Mouse (Mus musculus): ENCODE measurements around the gene Arrb1. TPM values are rescaled to one million over a fixed set of nuclear protein-coding genes. Genes with fewer than 3 reads are reported as not detected.

Arrb1 gene
- total RNA-seq, 2 experiments from 2014 or later, result 21.4 to 26.2 TPM

DNA sequence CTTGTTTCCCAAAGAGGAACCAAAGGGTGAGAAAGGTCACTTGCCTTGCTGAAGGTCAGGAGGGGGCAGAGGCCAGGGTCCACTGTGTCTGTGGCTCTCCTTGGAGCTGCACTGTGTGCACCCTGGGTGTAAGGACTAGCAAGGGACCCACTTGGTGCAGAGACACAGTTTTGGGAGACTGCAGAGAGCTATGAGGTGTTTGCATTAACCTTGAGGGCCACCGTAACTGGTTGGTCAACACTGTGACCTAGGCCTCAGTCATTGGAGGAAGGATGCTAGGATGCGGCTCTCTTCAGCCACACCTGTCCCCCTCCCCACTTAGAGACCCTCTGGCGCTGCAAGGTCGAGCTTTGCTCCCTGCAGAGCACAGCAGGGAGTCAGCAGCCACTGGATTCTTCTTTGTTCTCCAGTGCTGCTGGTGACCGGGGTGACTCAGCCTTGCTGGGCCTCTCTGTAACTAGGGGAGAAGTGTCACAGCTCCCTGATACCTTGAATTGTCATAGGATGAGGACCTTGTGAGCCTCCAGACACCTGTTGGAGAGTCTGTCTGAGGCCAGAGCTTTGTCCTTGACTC, 2.0 kb downstream of the Arrb1 start:
- no peak for DNase-seq

DNA sequence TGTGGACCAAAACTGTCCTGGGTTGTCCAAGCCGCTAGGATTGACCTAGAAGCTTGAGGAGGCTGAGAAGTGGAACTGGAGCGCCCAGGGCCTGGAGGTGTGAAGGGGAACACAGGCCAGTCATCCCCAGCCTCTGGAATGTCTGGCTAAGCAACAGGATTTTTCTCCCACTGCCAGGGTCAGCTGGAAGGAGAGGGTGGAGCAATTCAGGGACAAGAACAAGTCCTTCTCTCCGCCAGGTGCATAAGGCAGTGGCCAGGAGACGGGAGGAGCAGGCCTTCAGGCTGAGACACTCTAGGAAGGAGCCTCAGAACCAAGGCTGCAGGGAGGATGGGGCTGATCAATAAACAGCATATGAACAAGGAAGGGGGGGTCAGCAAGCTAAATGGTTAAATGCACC, 3.2 kb downstream of the Arrb1 start:
- DNase-seq, result no peak

DNA sequence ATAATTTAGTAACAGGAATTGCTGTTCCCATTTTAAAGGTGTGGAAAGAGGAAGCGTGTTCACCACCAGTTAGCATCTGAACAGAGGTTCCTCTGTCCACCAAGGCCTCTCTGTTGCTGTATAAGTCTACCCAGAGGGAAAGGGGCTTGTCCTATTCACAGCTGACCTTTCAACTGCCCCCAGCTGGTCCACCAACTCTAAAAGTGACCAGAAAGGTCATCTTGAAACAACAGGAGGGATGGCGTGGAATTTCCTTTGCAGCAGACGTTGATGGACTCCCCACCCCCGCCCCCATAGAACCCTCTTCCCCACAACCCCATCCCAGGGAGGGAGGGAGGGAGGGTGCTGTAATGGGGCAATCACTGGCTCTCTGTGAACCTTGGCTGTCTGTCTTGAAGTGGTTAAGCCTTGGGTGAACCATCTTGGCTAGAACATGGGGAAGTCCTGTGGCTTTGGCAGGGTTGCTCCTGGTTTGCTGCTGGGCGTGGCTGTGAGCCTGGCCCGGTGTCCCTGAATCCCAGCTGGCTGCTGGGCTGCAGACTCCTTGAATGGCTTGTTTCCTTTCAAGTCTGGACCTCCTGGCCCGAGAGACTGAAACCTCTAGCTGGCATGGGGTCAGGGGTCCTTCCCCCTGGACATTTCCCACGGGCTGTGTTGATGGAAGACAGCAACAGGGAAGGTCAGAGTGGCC, 4.1 kb downstream of the Arrb1 start:
- peak; percentile 52 for DNase-seq

DNA sequence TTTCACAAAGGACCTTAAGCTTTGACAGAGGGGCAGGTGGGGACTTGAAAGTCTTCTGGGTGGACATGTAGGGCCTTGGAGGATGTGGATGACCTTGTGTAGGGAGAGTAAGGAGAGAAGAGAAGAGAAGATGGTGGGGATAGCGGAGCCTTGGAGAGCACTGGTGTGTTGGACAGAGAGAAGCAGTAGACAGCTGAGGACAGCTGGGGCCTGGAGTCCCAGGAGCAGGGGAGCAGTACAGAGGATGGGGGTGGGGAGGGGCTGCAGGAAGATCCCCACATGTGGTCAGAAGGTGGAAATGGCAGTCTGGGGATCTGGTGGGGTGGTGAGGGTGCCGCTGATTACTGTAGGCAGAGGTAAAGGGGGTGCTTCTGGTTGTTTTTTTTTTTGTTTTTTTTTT, 4.8 kb downstream of the Arrb1 start:
- no peak for DNase-seq

DNA sequence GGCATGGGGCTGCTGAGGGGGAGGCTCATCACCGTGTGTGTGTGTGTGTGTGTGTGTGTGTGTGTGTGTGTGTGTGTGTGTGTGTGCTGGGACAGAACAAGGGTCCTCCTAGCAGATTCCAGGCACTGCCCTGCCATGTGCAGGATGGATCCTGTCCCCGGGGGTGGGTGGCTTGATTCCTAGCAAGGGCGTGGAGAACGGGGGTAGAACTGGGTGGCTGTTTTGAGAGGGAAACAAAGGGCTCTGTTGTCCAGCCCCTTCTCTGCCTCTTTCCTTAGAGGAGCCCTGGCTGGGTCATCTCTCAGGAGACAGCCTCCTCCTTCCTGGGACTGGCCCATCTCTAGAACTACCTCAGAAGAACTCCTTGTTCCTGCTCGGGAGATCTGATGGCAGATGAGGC, 5.9 kb downstream of the Arrb1 start:
- DNase-seq, result no peak

DNA sequence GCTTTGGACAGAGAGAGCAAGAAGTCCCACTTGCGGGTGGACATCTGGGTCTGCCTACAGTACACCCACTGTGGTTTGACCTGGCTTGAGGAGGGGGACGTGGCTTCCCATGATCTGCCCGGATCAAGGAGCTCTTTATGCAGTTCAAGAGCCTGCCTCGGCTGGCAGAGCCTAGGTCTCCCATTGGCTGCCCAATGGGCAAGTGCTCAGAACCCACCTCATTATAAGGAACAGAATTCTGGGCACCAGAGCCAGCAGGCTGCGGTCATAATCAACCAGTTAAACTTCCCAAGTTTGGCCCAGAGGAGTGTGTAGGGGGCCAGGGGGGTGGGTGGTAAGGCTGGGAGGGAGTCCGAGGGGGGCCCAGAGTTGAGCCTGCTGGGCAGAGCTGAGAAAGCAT, 9.0 kb downstream of the Arrb1 start:
- no peak for DNase-seq

DNA sequence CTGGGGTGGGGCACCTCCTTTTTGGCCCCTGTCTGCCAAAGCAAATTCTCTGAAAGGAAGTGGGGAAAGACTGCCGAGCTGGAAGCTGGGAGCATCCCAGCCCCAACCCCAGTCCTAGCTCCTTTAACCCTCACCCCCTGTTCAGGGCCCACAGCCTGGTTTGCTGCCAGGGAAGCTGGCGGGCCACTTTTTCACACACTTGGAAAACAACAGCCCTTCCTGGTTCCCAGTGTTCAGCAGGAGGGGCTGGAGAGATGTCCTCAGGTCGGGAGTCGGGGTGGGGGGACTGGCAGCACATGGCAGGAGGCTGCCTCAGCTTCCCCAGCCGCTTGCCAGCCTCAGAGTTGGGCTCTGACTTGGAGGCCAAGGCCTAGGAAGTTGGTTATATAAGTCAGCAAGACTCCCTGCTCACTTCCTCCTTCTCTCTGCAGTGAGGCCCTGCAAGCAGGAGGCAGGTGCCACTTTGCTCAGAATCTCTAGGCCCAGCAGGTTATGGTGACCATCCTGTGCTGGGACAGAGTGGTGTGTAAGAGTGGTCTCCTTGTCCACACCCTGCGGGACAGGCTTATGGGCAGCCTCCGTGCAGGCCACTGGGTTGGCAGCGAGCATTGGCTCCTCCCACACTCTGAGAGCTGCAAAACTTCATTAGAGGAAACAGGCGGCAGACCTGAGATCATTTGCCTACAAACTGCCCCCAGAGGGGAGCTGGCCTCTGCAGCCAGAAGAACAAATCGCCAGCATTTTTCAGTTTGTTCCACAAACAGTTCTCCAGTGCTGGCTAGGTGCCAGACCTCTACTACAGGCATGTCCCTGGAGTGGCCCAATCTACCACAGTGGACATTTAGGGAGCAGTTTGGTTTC, 10.8 kb downstream of the Arrb1 start:
- DNase-seq, result peak; percentile 73

DNA sequence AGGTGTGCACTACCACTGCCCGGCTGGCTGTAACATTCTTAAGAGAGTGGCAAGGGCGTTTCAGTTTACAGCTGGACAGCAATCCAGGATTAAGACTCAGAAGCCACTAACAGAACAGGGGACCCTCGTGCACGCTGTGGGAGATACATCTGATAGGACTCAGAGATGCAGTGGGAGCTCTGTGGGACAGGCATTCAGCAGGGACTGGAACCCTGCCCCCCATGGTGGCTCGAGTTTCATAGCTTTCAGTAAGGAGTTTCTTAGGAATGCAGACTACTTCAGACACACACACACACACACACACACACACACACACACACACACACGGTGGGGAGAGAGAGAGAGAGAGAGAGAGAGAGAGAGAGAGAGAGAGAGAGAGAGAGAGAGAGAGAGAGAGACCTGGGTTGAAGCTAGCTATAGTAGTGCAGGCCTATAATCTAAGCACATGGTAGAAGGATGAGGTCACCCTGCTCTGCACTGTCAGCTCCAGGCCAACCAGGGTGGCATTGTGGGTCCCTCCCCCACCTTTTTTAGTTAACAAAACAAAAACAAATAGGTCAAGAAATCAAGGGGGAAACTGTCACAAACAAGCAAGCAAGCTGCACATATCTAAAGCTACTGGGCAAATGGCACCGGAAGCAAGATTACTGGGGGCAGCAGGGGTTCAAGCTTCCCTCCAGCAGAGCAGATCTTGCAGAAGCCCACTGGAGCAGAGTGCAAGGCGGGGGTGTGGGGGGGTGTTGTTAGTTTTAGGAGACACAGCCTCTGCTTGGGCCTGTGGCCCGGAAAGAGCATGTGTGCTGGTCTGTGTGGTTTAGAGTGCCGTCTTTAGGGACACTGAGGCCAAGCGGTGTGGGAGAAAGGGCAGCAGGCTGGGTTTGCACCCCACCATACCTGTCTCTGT, 12.6 kb downstream of the Arrb1 start:
- DNase-seq, result no peak

DNA sequence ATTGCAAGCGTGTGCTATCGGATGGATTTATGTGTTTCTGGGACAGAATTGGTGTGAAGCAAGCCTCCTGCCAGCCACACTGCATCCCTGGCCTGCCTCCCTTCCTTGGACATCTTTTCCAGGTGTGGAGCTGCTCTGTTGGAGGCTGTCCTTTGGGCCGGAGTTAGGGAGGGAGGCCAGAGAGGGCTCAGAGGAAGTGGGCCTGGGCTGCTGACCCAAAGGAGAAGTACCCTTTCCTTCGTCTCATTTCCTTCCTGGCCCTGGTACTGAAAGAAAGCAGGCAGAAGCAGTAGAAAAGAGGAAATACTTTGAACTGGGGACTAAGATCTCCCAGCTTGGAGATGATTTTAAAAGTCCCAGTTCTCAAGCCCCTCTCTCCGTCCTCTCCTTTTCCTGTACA, 14.4 kb downstream of the Arrb1 start:
- DNase-seq, result no peak

DNA sequence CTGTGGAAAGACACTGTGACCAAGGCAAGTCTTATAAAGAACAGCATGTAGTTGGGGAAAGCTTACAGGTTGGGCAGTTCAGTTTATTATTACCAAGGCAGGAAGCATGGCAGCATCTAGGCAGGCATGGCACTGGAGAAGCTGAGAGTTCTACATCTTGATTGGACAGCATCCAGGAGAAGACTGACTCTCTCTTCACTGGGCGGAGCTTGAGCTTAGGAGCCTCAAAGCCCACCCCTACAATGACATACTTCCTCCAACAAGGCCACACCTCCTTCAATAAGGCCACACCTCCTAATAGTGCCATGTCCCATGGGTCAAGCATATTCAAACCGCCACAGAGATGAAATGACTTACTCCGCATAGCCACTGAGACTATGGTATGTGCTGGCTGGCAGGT, 16.4 kb downstream of the Arrb1 start:
- no peak for DNase-seq

DNA sequence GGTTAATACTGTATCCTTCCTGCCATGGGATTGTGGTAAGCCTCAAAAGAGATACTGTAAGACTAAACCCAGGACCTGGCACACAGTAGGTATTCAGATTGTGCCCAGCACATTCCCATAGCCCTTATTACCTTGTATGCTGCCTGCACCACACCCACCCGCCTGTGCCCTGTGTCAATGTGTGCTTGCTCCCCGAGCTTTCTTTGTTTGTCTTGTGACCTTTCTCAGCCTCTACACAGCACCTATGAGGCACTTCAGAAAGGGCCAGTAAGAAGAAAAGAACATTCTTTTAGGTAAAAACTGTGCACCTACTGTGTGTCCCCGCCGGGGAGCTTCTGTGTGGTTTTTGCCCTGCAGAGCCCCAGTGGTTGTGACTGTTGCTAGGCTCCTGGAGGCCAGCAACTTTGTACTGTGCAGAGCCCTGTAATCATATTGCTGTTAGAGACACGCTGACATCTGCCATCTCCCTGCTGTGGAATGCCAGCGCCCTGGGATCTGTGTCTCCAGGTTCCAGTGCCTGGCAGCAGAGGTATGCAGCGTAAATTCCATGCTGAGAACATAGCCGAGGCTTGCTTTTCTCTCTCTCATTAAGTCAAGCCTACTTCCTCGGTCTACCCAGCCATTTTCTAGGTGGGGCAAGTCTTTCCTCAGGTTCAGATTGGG, 18.1 kb downstream of the Arrb1 start:
- no peak for DNase-seq

DNA sequence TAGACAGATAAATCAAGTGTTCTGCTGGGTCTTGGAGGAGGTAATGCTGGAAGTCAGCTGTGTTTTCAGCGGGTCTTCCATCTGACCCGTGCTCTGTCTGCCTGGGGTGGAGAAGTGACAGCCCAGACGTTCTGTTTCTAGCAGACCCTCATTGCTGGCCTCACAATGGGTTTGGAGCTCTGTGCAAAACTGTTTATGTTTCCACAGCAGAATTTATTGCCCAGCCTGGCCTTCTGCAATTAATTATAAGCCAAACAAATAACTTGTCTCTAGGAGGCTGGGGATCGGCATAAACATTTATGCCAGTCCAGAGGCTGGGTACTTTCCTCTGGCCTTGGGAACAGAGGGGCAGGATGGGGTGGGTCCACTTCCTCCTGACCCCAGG, 18.6 kb downstream of the Arrb1 start:
- no peak for DNase-seq

DNA sequence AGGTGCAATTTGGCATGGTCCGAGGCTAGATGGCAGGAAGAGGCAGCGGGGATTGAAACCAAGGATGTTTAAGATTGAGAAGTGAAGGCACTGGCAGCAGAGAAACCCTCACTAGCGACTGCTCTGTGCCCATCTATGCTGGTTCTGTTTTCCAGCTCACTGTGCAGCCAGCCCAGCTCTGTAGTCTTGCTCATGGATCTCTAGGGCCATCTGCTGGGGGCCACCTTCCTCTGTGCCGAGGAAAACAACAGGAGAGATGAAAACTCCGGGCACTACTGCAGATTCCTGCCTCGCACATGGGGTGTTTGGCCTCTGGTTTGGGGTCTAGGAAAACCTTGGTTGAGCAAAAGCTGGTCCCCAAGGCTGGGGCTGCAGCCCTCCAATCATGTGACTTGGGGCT, 20.6 kb downstream of the Arrb1 start:
- DNase-seq, result peak; percentile 67

DNA sequence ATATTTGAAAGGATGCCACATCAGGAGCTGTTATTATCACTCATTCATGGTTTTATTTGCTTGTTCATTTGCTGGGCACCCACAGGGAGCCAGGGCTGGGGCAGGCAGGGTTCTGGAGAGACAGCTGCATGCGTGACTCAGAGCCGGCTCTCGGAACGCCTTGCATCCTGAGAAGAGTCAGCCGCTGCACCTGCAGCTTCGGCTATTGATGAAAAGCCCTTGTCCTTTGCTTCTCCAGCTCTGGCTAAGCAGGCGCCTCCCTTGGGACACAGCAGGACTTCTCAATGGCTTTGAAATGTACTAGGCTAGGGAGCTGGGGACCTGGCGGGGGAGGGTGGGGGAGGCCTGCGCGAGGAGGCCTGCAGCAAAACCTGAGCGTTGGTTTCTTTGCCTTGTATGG, 23.8 kb downstream of the Arrb1 start:
- no peak for DNase-seq

DNA sequence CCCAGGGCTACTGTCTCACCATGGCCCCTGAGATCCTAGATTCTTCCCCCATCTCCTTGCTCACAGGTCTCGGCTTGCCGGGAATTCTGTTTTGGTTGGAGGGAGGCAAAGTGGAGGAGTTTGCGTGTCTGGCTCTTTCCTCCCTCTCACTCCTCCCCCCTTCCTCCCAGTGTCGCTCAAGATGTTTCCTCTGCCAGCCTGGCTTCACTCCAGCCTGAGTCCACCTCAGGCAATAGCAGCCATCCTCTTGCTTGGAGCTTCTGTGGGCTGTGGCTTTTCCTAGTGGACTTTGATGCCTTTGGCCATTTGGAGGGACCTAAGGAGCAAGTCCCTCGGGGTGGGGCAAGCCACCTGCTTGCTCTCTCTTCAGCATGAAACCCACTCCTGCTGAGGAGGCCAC, 27.2 kb downstream of the Arrb1 start:
- no peak for DNase-seq

DNA sequence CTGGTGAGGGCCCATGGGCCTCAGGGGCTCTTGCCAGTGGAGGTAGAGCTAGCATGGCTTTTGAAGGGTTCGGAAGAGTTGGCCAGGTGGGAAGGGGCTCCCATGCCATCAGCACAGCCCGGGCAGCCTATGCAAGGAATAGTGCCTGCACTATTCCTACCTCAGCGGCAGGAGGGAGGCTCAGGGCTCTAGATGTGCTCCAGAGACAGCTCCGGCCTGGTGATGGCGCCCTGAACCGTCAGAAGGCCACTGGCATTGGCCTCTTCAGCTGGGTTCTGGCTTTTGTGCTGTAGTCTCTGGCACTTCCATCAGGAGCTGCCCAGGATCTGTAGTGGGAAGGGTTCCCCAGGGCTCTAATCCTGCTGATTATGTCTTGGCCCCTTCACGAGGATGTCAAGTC, 28.0 kb downstream of the Arrb1 start:
- no peak for DNase-seq

DNA sequence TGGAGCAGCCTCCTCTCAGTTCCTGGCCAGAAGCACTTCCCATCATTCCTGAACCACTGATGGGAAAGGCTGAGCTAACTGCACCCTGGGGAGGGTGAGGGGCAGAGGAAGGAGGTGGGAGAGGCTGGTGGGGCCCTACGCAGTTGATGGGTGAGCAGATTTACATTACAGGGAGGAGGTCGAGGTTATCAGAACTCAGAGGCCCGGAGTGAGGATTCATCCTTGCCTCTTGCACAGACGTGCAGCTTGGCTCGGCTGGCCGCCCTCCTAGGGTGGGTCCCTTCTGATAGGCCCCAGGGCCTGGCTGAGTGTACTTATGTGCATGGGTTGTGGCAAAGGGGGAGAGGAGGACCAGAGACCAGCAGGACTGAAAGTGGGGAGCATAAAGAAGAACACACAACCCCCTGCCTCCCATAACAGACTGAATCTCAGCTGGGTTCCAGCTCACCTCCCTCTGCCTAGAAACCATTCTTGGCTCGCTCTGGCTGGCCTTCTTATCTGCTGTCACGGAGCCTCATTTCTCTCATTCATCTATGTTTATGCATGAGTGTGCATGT, 30.1 kb downstream of the Arrb1 start:
- no peak for DNase-seq

DNA sequence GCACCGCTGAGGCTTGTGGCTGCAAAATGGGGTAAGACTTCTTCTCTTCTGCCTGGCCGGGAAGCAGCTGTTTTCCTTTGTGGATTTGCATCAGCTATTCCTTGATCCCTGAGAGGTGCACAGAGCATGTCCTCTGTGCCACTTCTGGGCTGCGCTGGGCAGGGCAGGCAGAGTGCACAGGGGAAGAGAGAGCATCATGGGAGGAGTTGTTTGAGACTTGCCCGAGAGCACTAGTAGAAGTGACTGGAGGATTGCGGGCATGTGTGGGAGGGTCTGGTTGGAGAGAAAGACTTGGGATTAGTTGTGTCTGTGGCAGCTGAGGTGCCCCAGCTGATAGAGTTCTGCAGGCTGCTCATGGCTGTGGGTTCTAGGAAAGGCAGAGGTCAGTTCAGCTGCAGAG, 35.4 kb downstream of the Arrb1 start:
- DNase-seq, result no peak

DNA sequence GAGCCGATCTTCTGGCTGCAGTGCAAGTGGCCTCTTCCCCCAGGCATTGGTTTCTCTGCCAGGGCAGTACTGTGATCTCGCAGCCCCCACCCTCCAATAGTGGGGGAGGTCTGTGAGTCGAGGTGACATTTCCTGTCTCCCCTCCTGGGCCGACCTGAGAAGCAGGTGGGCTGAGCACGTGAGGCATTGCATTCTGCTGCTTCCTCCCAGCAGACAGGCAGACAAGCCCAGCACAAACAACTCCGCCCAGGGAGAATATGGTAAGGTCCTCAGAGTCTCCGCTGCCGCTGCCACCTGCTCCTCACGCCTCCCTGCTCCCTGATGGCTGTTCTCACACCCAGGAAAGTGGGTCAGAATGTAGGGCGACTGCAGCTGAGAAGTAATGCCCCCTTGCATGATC, 37.7 kb downstream of the Arrb1 start:
- DNase-seq, result no peak

DNA sequence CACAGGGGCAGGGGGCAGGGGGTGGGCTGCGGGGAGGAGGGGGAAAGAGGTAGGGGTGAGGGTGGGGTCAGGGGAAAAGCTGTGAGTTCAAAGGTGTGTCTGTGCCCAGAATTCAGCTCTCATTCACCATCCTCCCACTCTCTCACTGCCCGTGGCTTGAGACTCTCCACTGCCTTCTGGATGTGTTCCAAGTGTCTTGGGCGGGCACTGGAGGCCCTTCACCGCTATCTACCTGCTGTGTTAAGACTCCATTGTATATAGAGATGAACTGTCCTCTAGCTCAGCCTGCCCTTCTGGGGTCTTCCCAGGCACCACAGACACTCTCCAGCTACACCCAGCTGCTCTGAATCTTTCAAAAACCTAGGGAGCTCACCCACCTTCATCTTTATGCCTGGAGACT, 38.1 kb downstream of the Arrb1 start:
- no peak for DNase-seq

DNA sequence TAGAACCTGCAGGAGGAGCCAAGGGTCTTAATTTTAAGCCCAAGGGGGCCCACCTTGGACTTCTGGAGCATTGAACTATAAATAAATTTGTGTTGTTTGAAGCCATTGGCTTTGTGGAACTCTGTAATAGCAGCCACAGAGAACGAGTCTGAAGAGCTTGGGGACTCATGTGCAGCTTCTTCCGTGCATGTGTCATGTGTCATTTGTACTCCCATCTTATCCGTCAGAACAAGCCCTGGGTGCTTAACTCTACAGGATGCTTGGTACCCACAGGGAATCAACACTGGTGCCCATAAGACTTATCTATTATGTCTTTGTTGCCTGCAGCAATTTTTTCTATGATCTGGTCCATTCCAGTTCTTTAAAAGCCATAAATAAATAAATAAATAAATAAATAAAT, 43.0 kb downstream of the Arrb1 start:
- DNase-seq, result no peak
